Mouse (Mus musculus): ENCODE measurements around the gene Pde3a.

Gene Pde3a

DNA sequence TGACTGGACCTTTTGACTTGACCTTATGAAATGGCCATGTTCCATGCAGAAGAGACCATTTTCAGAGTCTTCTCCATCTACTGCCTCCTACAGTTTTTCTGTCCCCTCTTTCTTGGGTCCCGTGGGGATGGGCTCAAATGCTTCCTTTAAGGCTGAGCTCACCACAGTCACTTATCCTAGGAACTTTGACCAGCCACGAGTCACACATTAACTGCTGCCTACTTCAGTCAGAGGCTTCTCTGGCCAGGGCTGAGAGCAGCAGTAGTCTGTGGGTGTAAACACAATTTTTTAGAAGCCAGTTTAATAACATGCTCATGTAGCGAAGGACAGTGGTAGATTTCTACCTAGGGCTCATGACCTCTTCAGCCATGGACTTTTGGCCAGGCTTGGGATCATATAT, 79.0 kb downstream of the Pde3a start:
- no peak for DNase-seq (ENCODE audit: low read depth, low spot score)

- DNase-seq (ENCODE audit: low read depth, low spot score) = no peak
These were observed 82.4 kb downstream of the Pde3a start for GRCm38 (mm10) chr6:141331464-141331863.

DNA sequence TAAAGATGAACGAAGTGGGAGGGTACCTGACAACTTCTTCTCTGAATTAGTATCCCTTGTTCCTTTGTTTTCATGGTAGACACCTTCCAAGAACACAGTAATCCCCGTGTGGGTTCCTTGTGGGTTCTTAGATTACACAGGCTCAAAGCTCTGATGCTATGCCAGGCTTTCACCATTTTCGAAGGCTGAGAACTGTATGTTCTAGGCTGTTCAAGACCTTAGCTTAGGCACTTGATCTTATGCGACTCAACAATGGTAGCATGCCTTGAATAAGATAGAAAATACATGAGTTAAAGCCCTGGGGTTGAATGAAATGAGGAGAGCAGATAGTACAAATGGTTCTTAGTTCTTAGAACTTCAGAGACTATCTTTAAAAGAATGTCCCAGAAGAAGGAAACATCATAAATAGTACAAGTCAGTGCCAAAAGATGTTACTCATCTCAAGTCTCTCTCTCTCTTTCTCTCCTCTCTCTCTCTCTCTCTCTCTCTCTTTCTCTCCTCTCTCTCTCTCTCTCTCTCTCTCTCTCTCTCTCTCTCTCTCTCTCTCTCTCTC, 83.6 kb downstream of the Pde3a start:
- no peak for DNase-seq (ENCODE audit: low read depth, low spot score)

GRCm38 (mm10) chr6:141333245-141333644, 84.2 kb downstream of the Pde3a start:
- no peak for DNase-seq (ENCODE audit: low read depth, low spot score)

- no peak for DNase-seq (ENCODE audit: low read depth, low spot score)
These were observed 86.8 kb downstream of the Pde3a start for GRCm38 (mm10) chr6:141335878-141336277.

DNA sequence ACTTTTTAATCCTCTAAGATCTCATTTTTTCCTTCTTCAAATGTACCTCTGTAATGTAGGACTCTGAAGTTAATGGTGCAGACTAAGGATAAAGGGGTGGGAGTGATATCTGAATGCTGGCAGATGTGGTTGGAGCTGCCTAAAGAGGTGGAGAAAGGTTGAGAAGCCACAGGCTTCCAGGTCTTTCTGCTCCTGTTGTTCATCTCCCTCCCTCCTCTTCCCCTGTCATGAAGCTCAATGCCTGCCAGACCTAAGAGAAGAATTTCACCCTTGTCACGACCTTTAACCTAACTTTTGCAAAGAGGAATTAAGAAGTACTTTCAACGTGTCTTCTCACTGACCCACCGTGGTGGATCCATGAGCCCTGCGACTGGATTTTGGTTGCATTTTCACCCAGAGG, 87.4 kb downstream of the Pde3a start:
- no peak for DNase-seq (ENCODE audit: low read depth, low spot score)

- DNase-seq (ENCODE audit: low read depth, low spot score) = peak; percentile 6
These were observed 88.6 kb downstream of the Pde3a start for GRCm38 (mm10) chr6:141337673-141338072.

DNA sequence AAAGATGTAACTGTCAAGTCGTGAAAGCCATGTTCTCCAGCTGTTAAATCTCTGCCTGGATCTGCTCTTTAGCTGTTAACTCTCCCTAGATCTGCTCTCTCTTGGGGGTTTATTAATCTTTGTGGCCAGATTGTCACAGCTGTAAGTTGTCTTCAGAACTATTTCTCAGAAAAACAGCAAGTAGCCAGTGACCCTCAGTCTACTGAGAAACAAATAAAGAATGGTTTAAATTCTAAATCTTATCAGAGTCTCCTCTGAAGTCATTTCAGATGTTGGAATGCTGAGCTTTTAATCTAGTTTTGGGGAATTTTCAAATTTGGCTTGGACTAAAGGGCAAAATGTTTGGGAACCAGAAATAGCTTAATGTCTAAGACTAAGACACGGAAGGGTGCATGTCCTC, 92.3 kb downstream of the Pde3a start:
- no peak for DNase-seq (ENCODE audit: low read depth, low spot score)

DNA sequence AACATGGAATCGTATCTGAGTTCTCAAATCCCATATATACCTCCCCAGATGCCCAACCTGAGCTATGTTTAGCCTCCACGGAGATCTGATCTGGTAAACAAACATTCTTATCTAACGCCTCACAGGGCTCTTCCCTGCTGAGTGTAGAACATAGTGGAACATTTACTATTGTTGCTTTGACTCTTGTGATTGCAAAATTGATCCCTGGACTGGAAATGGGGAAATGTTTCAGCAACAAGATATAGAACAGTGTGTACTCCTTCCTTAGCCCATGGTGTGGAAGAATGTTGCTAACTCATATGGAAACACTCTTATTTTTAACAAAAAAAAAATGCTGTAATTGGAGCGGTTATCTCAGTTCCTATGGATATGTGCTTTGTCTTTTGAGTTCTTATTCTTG, 98.8 kb downstream of the Pde3a start:
- no peak for DNase-seq (ENCODE audit: low read depth, low spot score)

DNA sequence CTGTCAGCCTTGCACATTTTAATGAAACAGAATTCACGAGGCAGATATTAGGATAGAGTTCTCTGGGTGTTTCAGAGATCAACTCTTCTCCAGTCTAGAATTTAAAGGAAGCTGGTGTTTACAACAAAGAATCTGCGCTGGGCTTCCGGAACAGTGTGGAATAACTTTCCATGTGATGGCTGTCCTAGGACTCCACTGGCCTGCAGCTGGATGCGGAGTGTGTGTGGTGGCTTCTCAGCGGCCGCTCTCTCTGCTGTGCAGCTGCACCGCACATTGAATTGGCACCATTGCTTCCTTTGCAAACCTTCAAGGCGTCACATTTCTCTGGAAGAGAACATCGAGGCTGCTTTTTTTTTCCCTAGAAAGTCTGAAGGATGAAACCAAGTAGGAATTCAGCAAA, 99.5 kb downstream of the Pde3a start:
- DNase-seq (ENCODE audit: low read depth, low spot score) = no peak

DNA sequence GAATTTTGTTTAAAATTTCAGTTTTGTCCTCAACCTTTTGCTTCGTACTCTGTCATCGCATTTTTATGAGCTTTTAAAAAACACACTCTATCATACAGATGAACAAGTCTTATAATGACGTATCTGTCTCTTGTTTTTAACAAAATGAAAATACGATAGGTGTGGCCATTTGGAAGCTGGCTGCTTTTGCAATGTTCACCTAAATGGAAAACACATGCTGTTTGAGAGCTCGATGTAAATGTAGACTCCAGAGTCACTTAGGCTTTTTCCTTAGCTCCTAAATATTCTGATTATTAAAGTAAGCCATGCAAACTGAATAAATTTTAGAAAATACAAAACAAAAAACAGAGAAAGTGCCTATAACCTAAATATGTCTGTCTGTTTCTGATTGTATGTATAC, 101.2 kb downstream of the Pde3a start:
- DNase-seq (ENCODE audit: low read depth, low spot score) = no peak

DNA sequence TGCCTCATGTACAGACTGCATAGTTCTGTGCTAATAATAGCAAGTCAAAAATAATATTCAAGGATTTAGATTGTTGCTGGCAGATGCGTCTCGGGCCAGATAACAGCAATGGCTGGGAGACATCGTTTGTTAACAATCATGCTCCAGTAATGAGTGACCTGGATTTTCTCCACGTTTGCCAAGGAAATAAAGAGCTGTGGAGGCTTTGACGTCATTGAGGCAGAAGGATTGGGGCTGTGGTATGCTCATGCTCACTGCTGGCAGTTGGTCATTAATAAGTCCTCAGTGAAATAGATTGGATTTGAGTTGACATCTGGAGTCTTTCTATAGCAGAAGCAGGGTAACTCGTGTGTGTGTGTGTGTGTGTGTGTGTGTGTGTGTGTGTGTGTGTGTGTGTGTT, 103.2 kb downstream of the Pde3a start:
- no peak for DNase-seq (ENCODE audit: low read depth, low spot score)

DNA sequence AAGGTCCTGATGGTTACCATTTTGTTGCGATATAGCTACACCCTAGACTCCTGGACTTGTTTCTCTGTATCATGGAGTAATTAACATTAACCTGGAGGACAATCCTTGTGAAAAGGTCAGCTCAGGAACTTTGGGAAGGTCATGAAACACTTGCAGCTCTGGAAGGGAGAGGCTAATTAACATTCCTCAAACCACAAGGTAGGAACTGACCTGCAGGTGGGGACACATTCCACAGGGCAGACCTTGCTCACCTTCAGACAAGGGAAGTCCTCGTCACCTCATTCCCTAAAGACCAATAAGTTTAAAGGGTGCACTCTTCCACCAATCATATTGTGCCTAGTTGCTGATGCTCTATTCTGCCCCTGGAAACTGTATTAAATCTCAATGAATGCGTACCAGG, 114.6 kb downstream of the Pde3a start:
- no peak for DNase-seq (ENCODE audit: low read depth, low spot score)

- DNase-seq (ENCODE audit: low read depth, low spot score) = no peak
These were observed 118.0 kb downstream of the Pde3a start for GRCm38 (mm10) chr6:141367037-141367436.

- peak; percentile 3 for DNase-seq (ENCODE audit: low read depth, low spot score)
These were observed 123.6 kb downstream of the Pde3a start for GRCm38 (mm10) chr6:141372697-141373096.

- DNase-seq (ENCODE audit: low read depth, low spot score) = no peak
These were observed 125.5 kb downstream of the Pde3a start for GRCm38 (mm10) chr6:141374469-141375057.

DNA sequence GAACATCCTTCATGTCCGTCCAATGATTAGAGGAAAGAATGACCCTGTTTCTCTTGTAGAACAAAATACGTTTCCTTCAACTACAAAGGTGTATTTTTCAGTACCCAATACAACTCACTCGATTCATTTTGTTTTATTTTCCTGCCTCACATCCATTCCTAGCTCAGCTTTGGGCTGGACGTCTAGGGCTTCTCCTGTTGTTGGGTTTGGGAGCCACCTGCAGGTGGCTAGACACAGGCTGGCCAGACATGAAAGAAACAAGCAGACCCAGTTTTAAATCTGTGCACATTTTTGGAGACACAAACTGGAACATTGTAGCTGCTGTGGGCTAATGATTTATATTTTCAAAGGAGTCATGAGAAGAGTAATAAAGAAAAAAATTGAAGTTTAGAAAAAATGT, 126.1 kb downstream of the Pde3a start:
- DNase-seq (ENCODE audit: low read depth, low spot score) = no peak

DNA sequence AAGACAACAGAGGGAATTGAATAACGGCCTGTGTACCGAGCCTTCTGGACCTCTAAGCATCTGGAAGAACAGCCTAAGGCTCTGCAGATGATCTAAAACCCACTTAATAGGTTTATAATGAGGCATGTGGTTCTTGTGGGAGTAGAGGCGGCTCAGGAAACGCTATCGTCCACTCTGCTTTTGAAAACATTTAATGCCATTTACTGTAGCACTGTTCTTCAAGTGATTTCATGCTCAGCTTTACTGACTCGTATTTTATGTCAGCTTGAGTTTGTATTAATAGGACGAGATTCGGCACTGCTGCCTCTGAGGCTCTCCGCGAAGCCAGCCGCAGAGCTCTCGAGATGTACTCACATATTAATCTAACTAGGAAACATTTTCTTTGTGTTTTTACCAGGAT, 131.9 kb downstream of the Pde3a start:
- DNase-seq (ENCODE audit: low read depth, low spot score) = no peak

DNA sequence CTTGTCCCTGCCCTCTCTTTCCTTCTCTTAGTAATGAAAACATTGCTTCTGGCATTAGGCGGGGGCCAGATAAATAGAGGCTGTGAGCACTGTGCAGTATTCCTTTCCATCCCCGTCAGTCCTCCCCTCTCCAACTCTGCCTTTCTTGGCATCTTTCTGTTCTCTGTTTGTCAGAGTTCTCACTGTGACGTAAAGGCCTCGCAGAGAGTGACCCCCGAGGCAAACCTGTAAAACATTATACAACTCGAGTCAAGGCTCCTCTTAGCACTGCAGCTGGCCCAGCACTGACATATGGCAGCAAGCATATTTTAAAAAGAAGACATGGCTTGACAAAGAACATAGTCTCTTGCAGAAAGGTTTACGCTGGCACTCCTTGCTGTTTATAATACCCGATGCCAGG, 132.4 kb downstream of the Pde3a start:
- no peak for DNase-seq (ENCODE audit: low read depth, low spot score)

GRCm38 (mm10) chr6:141381881-141382370, 132.9 kb downstream of the Pde3a start:
- no peak for DNase-seq (ENCODE audit: low read depth, low spot score)

DNA sequence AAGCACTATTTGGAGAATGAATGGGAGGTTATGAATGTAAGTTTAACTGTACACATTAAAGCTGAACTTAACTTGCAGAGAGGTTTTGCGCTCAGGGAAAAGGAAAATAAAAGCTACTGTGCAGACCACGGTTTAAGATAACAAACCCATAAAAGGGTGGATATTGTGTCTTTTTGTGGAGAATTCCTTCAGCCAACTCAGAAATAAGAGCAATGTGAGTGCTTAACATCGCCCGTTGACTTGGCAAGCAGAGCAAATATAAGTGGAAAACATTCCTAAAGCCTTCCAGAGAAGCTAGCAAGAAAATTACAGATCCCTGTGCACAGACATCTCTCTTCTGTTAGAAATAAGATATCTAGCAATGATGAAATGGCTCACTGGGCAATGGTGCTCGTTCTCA, 139.0 kb downstream of the Pde3a start:
- DNase-seq (ENCODE audit: low read depth, low spot score) = no peak

DNA sequence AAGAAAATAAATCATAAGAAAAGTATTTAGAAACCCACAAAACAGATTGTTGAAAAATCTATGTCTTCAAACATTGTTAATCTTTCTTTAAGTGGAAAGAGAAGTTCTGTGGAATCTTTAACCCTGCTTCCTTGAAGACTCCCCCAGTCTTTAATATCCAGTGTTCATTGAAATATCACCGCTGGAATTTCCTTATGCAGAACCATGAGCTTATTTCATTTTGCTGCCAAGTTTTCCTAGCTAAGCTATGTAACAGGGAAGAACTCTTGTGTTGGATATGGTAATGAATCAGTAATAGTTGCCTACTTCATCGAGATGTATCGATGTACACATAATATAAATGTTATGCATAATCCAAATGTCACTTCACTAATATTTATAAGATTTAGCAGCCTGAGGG, 146.9 kb downstream of the Pde3a start:
- no peak for DNase-seq (ENCODE audit: low read depth, low spot score)

- DNase-seq (ENCODE audit: low read depth, low spot score) = no peak
These were observed 150.3 kb downstream of the Pde3a start for GRCm38 (mm10) chr6:141399411-141399810.

- no peak for DNase-seq (ENCODE audit: low read depth, low spot score)
These were observed 154.9 kb downstream of the Pde3a start for GRCm38 (mm10) chr6:141403943-141404342.

All from CD4-positive, CD25-positive, alpha-beta regulatory T cell, adult 2 months (primary cell).